10 mouse cellular contexts compared by ENCODE assay signal in the genomic region with DNA sequence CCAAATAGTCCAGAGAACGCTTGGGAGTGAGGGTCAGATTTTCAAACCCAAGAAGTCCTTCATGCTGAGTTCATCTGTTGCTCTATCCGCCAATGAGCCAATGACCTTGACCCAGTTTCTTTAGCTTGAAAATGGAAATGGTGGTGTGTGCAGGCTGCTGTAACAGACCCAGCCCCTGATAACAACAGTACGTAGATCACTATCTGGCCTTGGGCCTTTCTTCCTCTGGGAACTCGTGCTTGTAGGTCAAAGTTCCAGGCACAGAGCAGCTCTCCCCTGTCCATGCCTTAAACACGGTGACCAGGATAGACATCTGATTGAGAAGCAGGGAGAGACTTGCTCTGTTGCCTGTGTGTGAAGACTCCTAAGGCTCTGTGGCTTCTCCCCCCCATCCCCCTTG.
"Had no signal": no experiment of that assay in that cellular context is flagged by ENCODE, and none has a peak within 500 bp of the region (broad histone marks: within the 10 kb centered on the region; RNA-seq: fewer than 3 reads in every experiment).

No protein-coding gene starts in this region.

- DNase-seq: gastrocnemius, postnatal 14 days; heart, postnatal 10 days; heart, postnatal 4 days; kidney, adult 18-20 months; kidney, adult 8-10 months; kidney, postnatal 10 days; kidney, postnatal 25 days; kidney, postnatal 4 days; liver; liver, embryonic 13.5 days had no signal
